Comparison of ENCODE assay signal across 20 mouse cellular contexts in the genomic region with DNA sequence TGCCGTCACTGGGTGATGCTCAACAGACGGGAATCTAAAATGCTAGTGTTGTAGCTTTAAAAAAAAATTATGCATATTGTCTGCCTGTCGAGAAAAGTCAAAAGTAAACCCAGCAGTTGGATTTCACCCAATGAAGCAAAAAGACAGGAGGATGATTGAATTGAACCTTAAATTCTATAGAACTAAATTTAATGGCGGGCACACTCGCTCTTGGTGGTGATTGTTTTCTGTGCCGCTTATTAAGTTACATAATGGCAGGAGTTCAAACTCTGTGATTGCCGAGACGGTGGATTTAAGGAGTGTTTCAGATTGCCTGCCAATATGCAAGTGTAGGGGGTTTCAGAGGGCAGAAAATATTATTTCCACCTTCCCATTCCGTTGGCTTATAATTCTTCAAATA.
DNase-seq lines count a peak whose midpoint lies in the region; ATAC-seq and TF ChIP-seq lines count a peak whose summit lies in the region.
"Had no signal": no experiment of that assay in that cellular context is flagged by ENCODE, and none has a peak within 500 bp of the region (broad histone marks: within the 10 kb centered on the region; RNA-seq: fewer than 3 reads in every experiment).

No protein-coding gene starts in this region.

- no peak overlapping the region for H3K27ac ChIP-seq in hindbrain, embryonic 13.5 days
- no peak overlapping the region for H3K27ac ChIP-seq in hindbrain, embryonic 11.5 days (ENCODE audit: low read depth, low read length)
- no peak overlapping the region for H3K27ac ChIP-seq in midbrain, embryonic 16.5 days (ENCODE audit: low read length)
- H3K27ac ChIP-seq in midbrain, embryonic 15.5 days: no peak overlapping the region
- no peak overlapping the region for H3K27ac ChIP-seq in forebrain, embryonic 14.5 days (ENCODE audit: low read depth, low read length)
- H3K27ac ChIP-seq: embryonic facial prominence, embryonic 15.5 days; gastrocnemius, adult 2 months; hindbrain, embryonic 12.5 days had no signal

- peaks cover 35% of the 10 kb centered on the region for H3K4me1 ChIP-seq in hindbrain, embryonic 13.5 days (replicated peaks)
- no peaks in the 10 kb centered on the region for H3K4me1 ChIP-seq in hindbrain, embryonic 11.5 days (replicated peaks; ENCODE audit: control insufficient read depth, insufficient read depth, low read length)
- H3K4me1 ChIP-seq in midbrain, embryonic 16.5 days (ENCODE audit: control insufficient read depth, insufficient read depth, low read length): peaks cover 7% of the 10 kb centered on the region
- peaks cover 16% of the 10 kb centered on the region for H3K4me1 ChIP-seq in midbrain, embryonic 15.5 days
- peaks cover 15% of the 10 kb centered on the region for H3K4me1 ChIP-seq in forebrain, embryonic 14.5 days (ENCODE audit: control insufficient read depth, insufficient read depth, low read length)

- no peak for TF ChIP-seq CTCF in brain, embryonic 14.5 days (IDR thresholded peaks at IDR 0.05; ENCODE audit: borderline replicate concordance, extremely low read depth, insufficient read depth, insufficient read length)

- no peaks in the 10 kb centered on the region for H3K9me3 ChIP-seq in hindbrain, embryonic 13.5 days
- no peaks in the 10 kb centered on the region for H3K9me3 ChIP-seq in hindbrain, embryonic 11.5 days (ENCODE audit: control insufficient read depth, low read length)
- H3K9me3 ChIP-seq in midbrain, embryonic 16.5 days (replicated peaks; ENCODE audit: control insufficient read depth, low read length, poor library complexity, severe bottlenecking): no peaks in the 10 kb centered on the region
- H3K9me3 ChIP-seq in midbrain, embryonic 15.5 days: no peaks in the 10 kb centered on the region
- no peaks in the 10 kb centered on the region for H3K9me3 ChIP-seq in forebrain, embryonic 14.5 days (replicated peaks; ENCODE audit: control insufficient read depth, low read length)
- H3K9me3 ChIP-seq: embryonic facial prominence, embryonic 15.5 days; heart, embryonic 12.5 days; hindbrain, embryonic 12.5 days had no signal

- H3K27me3 ChIP-seq in hindbrain, embryonic 13.5 days: no peaks in the 10 kb centered on the region
- no peaks in the 10 kb centered on the region for H3K27me3 ChIP-seq in hindbrain, embryonic 11.5 days (ENCODE audit: control insufficient read depth, insufficient read depth, low read length)
- H3K27me3 ChIP-seq in midbrain, embryonic 16.5 days (ENCODE audit: control insufficient read depth, insufficient read depth, low read depth, low read length): no peaks in the 10 kb centered on the region
- H3K27me3 ChIP-seq in midbrain, embryonic 15.5 days (replicated peaks): no peaks in the 10 kb centered on the region
- H3K27me3 ChIP-seq in forebrain, embryonic 14.5 days (replicated peaks; ENCODE audit: control insufficient read depth, insufficient read depth, low read length): no peaks in the 10 kb centered on the region
- H3K27me3 ChIP-seq: hindbrain, embryonic 12.5 days had no signal

- intact Hi-C loops in left cerebral cortex, postnatal 36 days (cut with DNase I): no loop called here

- no peaks in the 10 kb centered on the region for H3K36me3 ChIP-seq in hindbrain, embryonic 13.5 days
- H3K36me3 ChIP-seq in hindbrain, embryonic 11.5 days (ENCODE audit: control insufficient read depth, insufficient read depth, low read length): no peaks in the 10 kb centered on the region
- no peaks in the 10 kb centered on the region for H3K36me3 ChIP-seq in midbrain, embryonic 16.5 days (ENCODE audit: control insufficient read depth, insufficient read depth, low read length)
- H3K36me3 ChIP-seq in midbrain, embryonic 15.5 days (replicated peaks): no peaks in the 10 kb centered on the region
- H3K36me3 ChIP-seq in forebrain, embryonic 14.5 days (ENCODE audit: control insufficient read depth, insufficient read depth, low read length): no peaks in the 10 kb centered on the region
- H3K36me3 ChIP-seq: embryonic facial prominence, embryonic 15.5 days; heart, embryonic 12.5 days; hindbrain, embryonic 12.5 days had no signal

- DNase-seq in hindbrain, embryonic 11.5 days (ENCODE audit: low spot score): no peak
- DNase-seq in brain, embryonic 14.5 days (ENCODE audit: low read depth): peak; percentile 76
- DNase-seq in forebrain, embryonic 14.5 days (ENCODE audit: low spot score): peak; percentile 65
- no peak for DNase-seq in thymus, postnatal 4 days
- DNase-seq in left cerebral cortex, postnatal 36 days (ENCODE audit: low spot score in 2 of 2): no peak
- DNase-seq: adrenal gland, adult 8-10 months; cerebellum, adult 18-20 months; cerebellum, adult 9-11 months; cerebellum, postnatal 36 days; gastrocnemius, adult 2 months; gastrocnemius, postnatal 25 days had no signal

- H3K4me2 ChIP-seq in hindbrain, embryonic 13.5 days: 0 out of 2 replicates have a peak overlapping the region, but pooled peaks have one; percentile 19
- no peak overlapping the region for H3K4me2 ChIP-seq in hindbrain, embryonic 11.5 days (replicated peaks; ENCODE audit: low read depth, low read length)
- peak overlapping the region; percentile 20; the same call in 1 of the 2 replicates for H3K4me2 ChIP-seq in midbrain, embryonic 16.5 days (ENCODE audit: low read length)
- no peak overlapping the region for H3K4me2 ChIP-seq in midbrain, embryonic 15.5 days
- H3K4me2 ChIP-seq in forebrain, embryonic 14.5 days (ENCODE audit: low read length): peak overlapping the region; percentile 25
- H3K4me2 ChIP-seq: embryonic facial prominence, embryonic 15.5 days; heart, embryonic 12.5 days; hindbrain, embryonic 12.5 days had no signal

- H3K4me3 ChIP-seq in hindbrain, embryonic 13.5 days: no peak overlapping the region
- no peak overlapping the region for H3K4me3 ChIP-seq in hindbrain, embryonic 11.5 days (ENCODE audit: low read depth, low read length)
- H3K4me3 ChIP-seq in midbrain, embryonic 16.5 days (ENCODE audit: low read depth, low read length): no peak overlapping the region
- no peak overlapping the region for H3K4me3 ChIP-seq in midbrain, embryonic 15.5 days
- no peak overlapping the region for H3K4me3 ChIP-seq in forebrain, embryonic 14.5 days (ENCODE audit: low read depth, low read length)
- H3K4me3 ChIP-seq: embryonic facial prominence, embryonic 15.5 days; erythroblast, embryonic 14.5 days; gastrocnemius, adult 2 months; heart, embryonic 12.5 days; hindbrain, embryonic 12.5 days had no signal

- 27% methylated on average over 9 of the region's 9 CpGs for WGBS in hindbrain, embryonic 13.5 days
- 50% methylated on average over 9 of the region's 9 CpGs for WGBS in hindbrain, embryonic 11.5 days
- 29% methylated on average over 9 of the region's 9 CpGs for WGBS in midbrain, embryonic 16.5 days
- WGBS in midbrain, embryonic 15.5 days: 27% methylated on average over 9 of the region's 9 CpGs
- WGBS in forebrain, embryonic 14.5 days: 23% methylated on average over 9 of the region's 9 CpGs

- ATAC-seq in hindbrain, embryonic 13.5 days (ENCODE audit: low FRiP score): no peak
- no peak for ATAC-seq in hindbrain, embryonic 11.5 days (ENCODE audit: low FRiP score)
- ATAC-seq in midbrain, embryonic 16.5 days: no peak
- no peak for ATAC-seq in midbrain, embryonic 15.5 days (replicated peaks)
- no peak for ATAC-seq in forebrain, embryonic 14.5 days
- ATAC-seq: inflammation-experienced regulatory T-cells, adult 6 months; intestine, postnatal 0 days had no signal

- no peak for TF ChIP-seq POLR2A in brain, embryonic 14.5 days (IDR thresholded peaks at IDR 0.05; ENCODE audit: borderline replicate concordance, extremely low read depth, insufficient read depth, insufficient read length, poor library complexity, severe bottlenecking)

- H3K9ac ChIP-seq in hindbrain, embryonic 13.5 days: no peak overlapping the region
- H3K9ac ChIP-seq in hindbrain, embryonic 11.5 days (ENCODE audit: low read depth, low read length): no peak overlapping the region
- H3K9ac ChIP-seq in midbrain, embryonic 16.5 days (ENCODE audit: low read depth, low read length): no peak overlapping the region
- H3K9ac ChIP-seq in midbrain, embryonic 15.5 days: no peak overlapping the region
- H3K9ac ChIP-seq in forebrain, embryonic 14.5 days (ENCODE audit: low read length): no peak overlapping the region
- H3K9ac ChIP-seq: embryonic facial prominence, embryonic 15.5 days; heart, embryonic 12.5 days; hindbrain, embryonic 12.5 days had no signal

Comparison
In these comparisons a context has a peak if more than half of its experiments do, and no peak if none do; other contexts are left out.
1. H3K4me2 ChIP-seq: peak in hindbrain, embryonic 13.5 days (single experiment), midbrain, embryonic 16.5 days (single experiment) and forebrain, embryonic 14.5 days (single experiment); none in hindbrain, embryonic 11.5 days (single experiment) and midbrain, embryonic 15.5 days (single experiment).
2. DNase-seq: peak in brain, embryonic 14.5 days (single experiment) and forebrain, embryonic 14.5 days (single experiment); none in hindbrain, embryonic 11.5 days (single experiment), thymus, postnatal 4 days (single experiment) and left cerebral cortex, postnatal 36 days (0 of 2).